ENCODE assay signal across 8 mouse cellular contexts in genomic region chr2:118199867-118200266, GRCm38 (mm10). TPM values are rescaled to one million over a fixed set of nuclear protein-coding genes. Genes with fewer than 3 reads are reported as not detected.
DNase-seq lines count a peak whose midpoint lies in the region; ATAC-seq and TF ChIP-seq lines count a peak whose summit lies in the region.

No protein-coding gene starts in this region.

- H3K36me3 ChIP-seq in ES-Bruce4 (ENCODE audit: control insufficient read depth, insufficient read depth, low read length, poor library complexity, severe bottlenecking), result no peaks in the 10 kb centered on the region
- no peaks in the 10 kb centered on the region for H3K36me3 ChIP-seq in heart, embryonic 15.5 days
- no peaks in the 10 kb centered on the region for H3K36me3 ChIP-seq in lung, embryonic 16.5 days (ENCODE audit: control insufficient read depth, insufficient read depth, low read length)

- no peak overlapping the region for H3K4me3 ChIP-seq in ES-Bruce4 (ENCODE audit: low read depth, low read length)
- no peak overlapping the region for H3K4me3 ChIP-seq in bone marrow macrophage, adult 2 months (ENCODE audit: insufficient read depth, low read length)
- no peak overlapping the region for H3K4me3 ChIP-seq in heart, embryonic 15.5 days
- no peak overlapping the region for H3K4me3 ChIP-seq in lung, embryonic 16.5 days (ENCODE audit: low read length)

- no peak for TF ChIP-seq POLR2A in ES-Bruce4 (IDR thresholded peaks at IDR 0.05; ENCODE audit: insufficient read depth, low read length)
- no peak for TF ChIP-seq POLR2A in bone marrow macrophage, adult 2 months (IDR thresholded peaks at IDR 0.05; ENCODE audit: borderline replicate concordance, low read depth, low read length)

- H3K9me3 ChIP-seq in ES-Bruce4 (replicated peaks; ENCODE audit: control insufficient read depth, insufficient read depth, low read length, poor library complexity, severe bottlenecking), result no peaks in the 10 kb centered on the region
- no peaks in the 10 kb centered on the region for H3K9me3 ChIP-seq in heart, embryonic 15.5 days (replicated peaks)
- no peaks in the 10 kb centered on the region for H3K9me3 ChIP-seq in lung, embryonic 16.5 days (ENCODE audit: control insufficient read depth, low read length)

- H3K9ac ChIP-seq in ES-Bruce4 (ENCODE audit: low read depth, poor library complexity, severe bottlenecking), result no peak overlapping the region
- H3K9ac ChIP-seq in heart, embryonic 15.5 days, result no peak overlapping the region
- no peak overlapping the region for H3K9ac ChIP-seq in lung, embryonic 16.5 days (ENCODE audit: low read length)

- 7% methylated on average over 5 of the region's 5 CpGs for WGBS in heart, embryonic 15.5 days
- 7% methylated on average over 5 of the region's 5 CpGs for WGBS in large intestine, adult 2 months
- WGBS in lung, embryonic 16.5 days, result 7% methylated on average over 5 of the region's 5 CpGs

- H3K27ac ChIP-seq in ES-Bruce4 (ENCODE audit: insufficient read depth, low read length), result no peak overlapping the region
- no peak overlapping the region for H3K27ac ChIP-seq in bone marrow macrophage, adult 2 months (ENCODE audit: insufficient read depth, low read depth, low read length)
- H3K27ac ChIP-seq in heart, embryonic 15.5 days, result no peak overlapping the region
- H3K27ac ChIP-seq in lung, embryonic 16.5 days (ENCODE audit: low read length), result no peak overlapping the region

- H3K4me2 ChIP-seq in heart, embryonic 15.5 days, result no peak overlapping the region
- H3K4me2 ChIP-seq in lung, embryonic 16.5 days (ENCODE audit: low read depth, low read length), result no peak overlapping the region

- TF ChIP-seq CTCF in ES-Bruce4 (IDR thresholded peaks at IDR 0.05; ENCODE audit: low read depth, low read length), result peak; percentile 82
- peak; percentile 81 for TF ChIP-seq CTCF in bone marrow macrophage, adult 2 months (IDR thresholded peaks at IDR 0.05; ENCODE audit: low read depth, low read length)

- ATAC-seq in erythroblast, adult 5-6 weeks (replicated peaks; ENCODE audit: low FRiP score, poor library complexity, severe bottlenecking), result peak; percentile 70
- peak; percentile 58; the same call in 1 of the 2 replicates for ATAC-seq in heart, embryonic 15.5 days (replicated peaks; ENCODE audit: insufficient number of reproducible peaks, insufficient read depth, low FRiP score, low read depth)
- peak; percentile 67; the same call in 1 of the 2 replicates for ATAC-seq in lung, embryonic 16.5 days (ENCODE audit: low read depth)

- peak; percentile 43 for DNase-seq in large intestine, adult 2 months (ENCODE audit: low read depth, low spot score)
- peak; percentile 62 for DNase-seq in retina, postnatal 7 days (ENCODE audit: low read depth, low spot score)
- peak; percentile 48 for DNase-seq in urinary bladder, adult 2 months (ENCODE audit: low spot score)

- no peaks in the 10 kb centered on the region for H3K4me1 ChIP-seq in ES-Bruce4 (ENCODE audit: control insufficient read depth, insufficient read depth, low read length)
- H3K4me1 ChIP-seq in bone marrow macrophage, adult 2 months (ENCODE audit: control insufficient read depth, insufficient read depth, low read length), result no peaks in the 10 kb centered on the region
- peaks cover 8% of the 10 kb centered on the region for H3K4me1 ChIP-seq in heart, embryonic 15.5 days (replicated peaks)
- peaks cover 2% of the 10 kb centered on the region; the same call in 1 of the 2 replicates for H3K4me1 ChIP-seq in lung, embryonic 16.5 days (replicated peaks; ENCODE audit: control insufficient read depth, insufficient read depth, low read length)

- no peak for TF ChIP-seq EP300 in ES-Bruce4 (IDR thresholded peaks at IDR 0.05; ENCODE audit: insufficient read depth, low read depth, low read length)

- no peaks in the 10 kb centered on the region; the same call in 1 of the 2 replicates for H3K27me3 ChIP-seq in ES-Bruce4 (ENCODE audit: control insufficient read depth, insufficient read depth, low read length, poor library complexity, severe bottlenecking)
- H3K27me3 ChIP-seq in heart, embryonic 15.5 days, result peaks cover 35% of the 10 kb centered on the region
- H3K27me3 ChIP-seq in lung, embryonic 16.5 days (ENCODE audit: control insufficient read depth, insufficient read depth, low read depth, low read length), result no peaks in the 10 kb centered on the region

RNA-seq across cellular contexts. Expression of gene Fsip1, which starts 56.9 kb away (rescaled TPM):
- 3.1 and 3.3 TPM in 2 replicates for polyA plus RNA-seq in ES-Bruce4 (2011; ENCODE audit: insufficient read depth, insufficient read length, low read depth, missing spikeins)
- 0.58 and 1.1 TPM in 2 replicates for polyA plus RNA-seq in bone marrow macrophage, adult 2 months (2012; ENCODE audit: insufficient read depth, insufficient read length, missing spikeins)
- not detected in 2 replicates for total RNA-seq in erythroblast, adult 5-6 weeks (2015; ENCODE audit: low replicate concordance)
- not detected in 2 replicates for total RNA-seq in erythroblast, adult 5-6 weeks (2017; ENCODE audit: low replicate concordance)
- 0.10 and 0.16 TPM in 2 replicates for polyA plus RNA-seq in heart, embryonic 15.5 days (2015; fragmentation: Nextera tagmentation; extraction: Ambion mirVana)
- 0.08 TPM in 1 of 2 replicates, not detected in the other for polyA plus RNA-seq in large intestine, adult 2 months (2012; rRNA removed)
- polyA plus RNA-seq in lung, embryonic 16.5 days (2015; fragmentation: Nextera tagmentation; extraction: Ambion mirVana), result 1.6 and 2.0 TPM in 2 replicates
- polyA plus RNA-seq in urinary bladder, adult 2 months (2012; rRNA removed), result 0.04 TPM in 2 replicates
